Mouse (Mus musculus) cortical plate, adult 2 months (tissue): Measurements from ENCODE around the gene Zfp449.

Experiments
- CTCF ChIP-seq: fragments of 200-500 bp; IDR thresholded peaks from 2 replicates; pipeline ENCODE4 v1.5.1; 2011; ENCODE audit warnings: mild to moderate bottlenecking, control low read depth, low read length; ENCODE audit not compliant: insufficient read depth; ENCODE audit errors: extremely low read depth
- POLR2A ChIP-seq: fragments of 200-500 bp; IDR thresholded peaks from 2 replicates; pipeline ENCODE4 v1.6.1; 2011; ENCODE audit warnings: mild to moderate bottlenecking, low read length, control low read depth; ENCODE audit not compliant: insufficient read depth; ENCODE audit errors: extremely low read depth

DNA sequence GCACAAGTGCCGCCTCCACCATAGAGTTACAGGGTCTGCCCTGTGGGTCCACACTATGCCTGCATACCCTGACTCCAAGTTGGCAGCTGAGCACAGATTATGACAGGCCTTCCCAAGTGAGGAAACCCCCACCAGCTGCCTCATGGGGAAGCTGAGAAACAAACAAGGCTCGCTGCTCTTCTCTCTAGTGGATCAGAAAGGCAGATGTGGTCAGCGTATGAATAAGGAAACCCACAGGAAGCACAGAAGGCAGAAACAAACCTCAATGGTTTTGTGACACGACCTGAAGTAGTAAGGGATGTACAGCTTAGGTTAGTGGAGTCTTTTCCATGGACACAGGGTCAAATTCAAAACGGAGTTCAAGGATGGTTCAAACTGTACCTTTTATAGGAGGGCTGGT is 38.6 kb upstream of the Zfp449 start:
- no peak for TF ChIP-seq POLR2A
- no peak for TF ChIP-seq CTCF
